ENCODE assay signal across 21 mouse cellular contexts in the genomic region with DNA sequence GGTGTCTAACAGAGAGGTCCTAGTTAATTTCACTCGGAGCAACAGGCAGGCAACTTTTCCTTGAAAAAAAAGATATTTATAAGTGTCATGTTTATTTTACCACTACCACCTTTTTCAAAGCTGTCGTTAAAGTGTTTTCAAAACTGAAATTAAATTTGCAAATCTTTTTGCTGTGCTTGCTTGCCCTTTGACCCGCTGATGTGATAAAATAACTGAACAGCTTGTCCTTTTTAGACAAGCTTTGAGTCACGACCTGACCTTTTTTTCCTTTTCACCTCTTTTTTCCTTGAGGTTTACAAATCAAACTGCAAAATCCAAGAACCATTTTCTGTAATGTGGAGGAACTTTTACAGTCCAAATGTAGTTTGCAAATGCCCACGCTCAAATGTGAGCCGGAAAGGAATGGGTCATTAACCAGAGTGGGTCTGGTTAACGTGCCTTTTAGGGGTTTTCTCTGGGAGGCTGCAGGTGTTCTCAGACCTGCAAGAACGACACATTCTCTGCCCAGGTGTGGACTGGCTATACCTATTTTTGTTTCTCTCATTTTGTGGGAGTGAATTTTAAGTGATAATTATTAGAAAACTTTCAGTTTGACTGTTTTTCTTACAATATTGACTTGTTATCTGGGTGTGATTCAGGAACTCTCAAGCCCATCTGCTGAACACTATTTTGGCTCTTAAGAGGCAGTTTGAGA. TPM values are rescaled to one million over a fixed set of nuclear protein-coding genes. Genes with fewer than 3 reads are reported as not detected.
A peak's percentile ranks its signal among the peaks of the same experiment; 100 is the strongest.
DNase-seq lines count a peak whose midpoint lies in the region; ATAC-seq and TF ChIP-seq lines count a peak whose summit lies in the region.
"Had no signal": no experiment of that assay in that cellular context is flagged by ENCODE, and none has a peak within 500 bp of the region (broad histone marks: within the 10 kb centered on the region; RNA-seq: fewer than 3 reads in every experiment).

No protein-coding gene starts in this region.

- no peak for TF ChIP-seq POLR2A in small intestine, adult 2 months (IDR thresholded peaks at IDR 0.05; ENCODE audit: low read depth, low read length)

- no peaks in the 10 kb centered on the region for H3K27me3 ChIP-seq in kidney, embryonic 14.5 days (ENCODE audit: control insufficient read depth, insufficient read depth, low read length)
- no peaks in the 10 kb centered on the region for H3K27me3 ChIP-seq in liver, postnatal 0 days (ENCODE audit: insufficient read depth, low read length)
- H3K27me3 ChIP-seq in intestine, postnatal 0 days (replicated peaks; ENCODE audit: control insufficient read depth, insufficient read depth, low read length): no peaks in the 10 kb centered on the region
- no peaks in the 10 kb centered on the region for H3K27me3 ChIP-seq in small intestine, adult 2 months (ENCODE audit: control insufficient read depth, insufficient read depth, low read length)
- H3K27me3 ChIP-seq: forebrain, embryonic 13.5 days; heart, embryonic 12.5 days; Patski had no signal

- no peak for DNase-seq in kidney, postnatal 4 days
- DNase-seq in liver, postnatal 0 days: no peak
- DNase-seq in liver: no peak
- no peak for DNase-seq in layer of hippocampus, postnatal 10 days (ENCODE audit: low spot score in 2 of 2)
- DNase-seq: adrenal gland, adult 2 months; adrenal gland, postnatal 25 days; cerebellum, adult 2 months; cerebellum, postnatal 10 days; forebrain, postnatal 0 days; gastrocnemius, postnatal 25 days had no signal

- H3K36me3 ChIP-seq in kidney, embryonic 14.5 days (ENCODE audit: control insufficient read depth, insufficient read depth, low read length): peaks cover 9% of the 10 kb centered on the region; the same call in 1 of the 2 replicates
- peaks cover 30% of the 10 kb centered on the region for H3K36me3 ChIP-seq in liver, postnatal 0 days (replicated peaks; ENCODE audit: insufficient read depth, low read length)
- peaks cover 37% of the 10 kb centered on the region for H3K36me3 ChIP-seq in intestine, postnatal 0 days (ENCODE audit: control insufficient read depth, insufficient read depth)
- H3K36me3 ChIP-seq in small intestine, adult 2 months (ENCODE audit: control insufficient read depth, insufficient read depth, low read length): peaks cover 55% of the 10 kb centered on the region

- H3K4me3 ChIP-seq in kidney, embryonic 14.5 days (ENCODE audit: low read length): no peak overlapping the region
- no peak overlapping the region for H3K4me3 ChIP-seq in liver, postnatal 0 days (ENCODE audit: low read depth, low read length)
- H3K4me3 ChIP-seq in intestine, postnatal 0 days (ENCODE audit: low read depth, low read length): no peak overlapping the region
- no peak overlapping the region for H3K4me3 ChIP-seq in small intestine, adult 2 months (ENCODE audit: low read depth, low read length)
- H3K4me3 ChIP-seq: embryonic facial prominence, embryonic 10.5 days; forebrain, embryonic 13.5 days; heart, embryonic 12.5 days; hindbrain, embryonic 10.5 days had no signal

- 0 out of 2 replicates have a peak, but pooled peaks have one; percentile 32 for TF ChIP-seq EP300 in liver, postnatal 0 days (IDR thresholded peaks at IDR 0.05; ENCODE audit: low read depth)

- WGBS in kidney, embryonic 14.5 days: 29% methylated on average over 8 of the region's 8 CpGs
- 68% methylated on average over 8 of the region's 8 CpGs for WGBS in liver, postnatal 0 days (ENCODE audit: insufficient replicate concordance)
- WGBS in intestine, postnatal 0 days: 37% methylated on average over 8 of the region's 8 CpGs
- 27% methylated on average over 8 of the region's 8 CpGs for WGBS in small intestine, adult 2 months

- H3K9ac ChIP-seq in kidney, embryonic 14.5 days (ENCODE audit: low read depth, low read length): no peak overlapping the region
- H3K9ac ChIP-seq in liver, postnatal 0 days (replicated peaks): no peak overlapping the region
- H3K9ac ChIP-seq in intestine, postnatal 0 days (ENCODE audit: low read depth, low read length): no peak overlapping the region
- H3K9ac ChIP-seq: forebrain, embryonic 13.5 days; forebrain, postnatal 0 days; heart, embryonic 12.5 days; hindbrain, embryonic 14.5 days had no signal

- H3K4me2 ChIP-seq in kidney, embryonic 14.5 days (replicated peaks; ENCODE audit: low read depth, low read length): no peak overlapping the region
- no peak overlapping the region for H3K4me2 ChIP-seq in liver, postnatal 0 days (ENCODE audit: low read depth, low read length)
- 0 out of 2 replicates have a peak overlapping the region, but pooled peaks have one; percentile 21 for H3K4me2 ChIP-seq in intestine, postnatal 0 days (replicated peaks; ENCODE audit: low read depth)
- H3K4me2 ChIP-seq: forebrain, embryonic 13.5 days; heart, embryonic 12.5 days; hindbrain, embryonic 14.5 days had no signal

- H3K4me1 ChIP-seq in kidney, embryonic 14.5 days (ENCODE audit: control insufficient read depth, insufficient read depth, low read length): peaks cover 29% of the 10 kb centered on the region
- peaks cover 6% of the 10 kb centered on the region; the same call in 1 of the 2 replicates for H3K4me1 ChIP-seq in liver, postnatal 0 days (ENCODE audit: insufficient read depth)
- H3K4me1 ChIP-seq in intestine, postnatal 0 days (replicated peaks; ENCODE audit: control insufficient read depth, insufficient read depth, low read length): no peaks in the 10 kb centered on the region
- peaks cover 5% of the 10 kb centered on the region; the same call in 1 of the 2 replicates for H3K4me1 ChIP-seq in small intestine, adult 2 months (ENCODE audit: control insufficient read depth, insufficient read depth, insufficient read length, low read length)
- H3K4me1 ChIP-seq: forebrain, embryonic 13.5 days; heart, embryonic 12.5 days had no signal

- no peak for ATAC-seq in kidney, embryonic 14.5 days (ENCODE audit: low FRiP score, low TSS enrichment)
- no peak for ATAC-seq in liver, postnatal 0 days
- ATAC-seq in intestine, postnatal 0 days: no peak
- ATAC-seq: activated CD4-positive, CD25-positive, alpha-beta regulatory T cell, adult 4 months; CD4-positive, CD25-positive, alpha-beta regulatory T cell, adult 4 months; forebrain, embryonic 13.5 days; forebrain, postnatal 0 days had no signal

- TF ChIP-seq CTCF in liver, postnatal 0 days (IDR thresholded peaks at IDR 0.05; ENCODE audit: low read depth): no peak
- no peak for TF ChIP-seq CTCF in intestine, postnatal 0 days (IDR thresholded peaks at IDR 0.05; ENCODE audit: low read depth)
- no peak for TF ChIP-seq CTCF in small intestine, adult 2 months (IDR thresholded peaks at IDR 0.05; ENCODE audit: extremely low read depth, insufficient read length, insufficient replicate concordance, low read depth, low read length)

- H3K9me3 ChIP-seq in kidney, embryonic 14.5 days (ENCODE audit: control insufficient read depth, low read length): no peaks in the 10 kb centered on the region
- H3K9me3 ChIP-seq in liver, postnatal 0 days (ENCODE audit: low read length): no peaks in the 10 kb centered on the region
- H3K9me3 ChIP-seq in intestine, postnatal 0 days (ENCODE audit: control insufficient read depth): no peaks in the 10 kb centered on the region
- H3K9me3 ChIP-seq: embryonic facial prominence, embryonic 10.5 days; forebrain, embryonic 13.5 days; heart, embryonic 12.5 days; hindbrain, embryonic 10.5 days had no signal

- H3K27ac ChIP-seq in kidney, embryonic 14.5 days (ENCODE audit: low read depth, low read length): peak overlapping the region; percentile 38; the same call in 1 of the 2 replicates
- H3K27ac ChIP-seq in liver, postnatal 0 days (ENCODE audit: low read depth): peak overlapping the region; percentile 63
- H3K27ac ChIP-seq in intestine, postnatal 0 days (ENCODE audit: low read depth, low read length): peak overlapping the region; percentile 73
- H3K27ac ChIP-seq in small intestine, adult 2 months (ENCODE audit: insufficient read depth, low read depth, low read length): peak overlapping the region; percentile 94
- H3K27ac ChIP-seq: embryonic facial prominence, embryonic 10.5 days; forebrain, embryonic 13.5 days; hindbrain, embryonic 10.5 days; hindbrain, embryonic 14.5 days had no signal

RNA-seq across cellular contexts. Expression of a gene that starts 35.4 kb away (rescaled TPM):
- polyA plus RNA-seq in kidney, embryonic 14.5 days (2014; fragmentation: Nextera tagmentation; extraction: Ambion mirVana): 10.5 and 22.0 TPM in 2 replicates
- 9.4 and 10.9 TPM in 2 replicates for polyA plus RNA-seq in liver, postnatal 0 days (2015; fragmentation: Nextera tagmentation; extraction: Ambion mirVana)
- polyA plus RNA-seq in intestine, postnatal 0 days (2015; fragmentation: Nextera tagmentation; extraction: Ambion mirVana): 32.4 and 36.6 TPM in 2 replicates
- 35.2 and 111 TPM in 2 replicates for polyA plus RNA-seq in small intestine, adult 2 months (2012; rRNA removed)
- total RNA-seq in layer of hippocampus, postnatal 10 days (2021): 10 to 100 TPM; 32.5 to 33.6 TPM

RNA-seq across cellular contexts. Expression of a gene that starts 38.3 kb away (rescaled TPM):
- polyA plus RNA-seq in kidney, embryonic 14.5 days (2014; fragmentation: Nextera tagmentation; extraction: Ambion mirVana): 111 and 130 TPM in 2 replicates
- polyA plus RNA-seq in liver, postnatal 0 days (2015; fragmentation: Nextera tagmentation; extraction: Ambion mirVana): 261 and 297 TPM in 2 replicates
- 197 and 204 TPM in 2 replicates for polyA plus RNA-seq in intestine, postnatal 0 days (2015; fragmentation: Nextera tagmentation; extraction: Ambion mirVana)
- polyA plus RNA-seq in small intestine, adult 2 months (2012; rRNA removed): 47.2 and 75.8 TPM in 2 replicates
- 100 to 1,000 TPM; 122 to 130 TPM for total RNA-seq in layer of hippocampus, postnatal 10 days (2021)

Comparison
In these comparisons a context has a peak if more than half of its experiments do, and no peak if none do; other contexts are left out.
1. H3K27ac ChIP-seq: peak in every context shown above with its lines; median percentile 94 in small intestine, adult 2 months; 73 in intestine, postnatal 0 days; 63 in liver, postnatal 0 days; 38 in kidney, embryonic 14.5 days.